Mouse (Mus musculus): ENCODE measurements at regions not wholly inside any gene's neighbourhood (a gene's known extent, or its start where the extent isn't known, plus 50 kb on each side); places are given as distances from the start of the nearest gene placed in this dataset.

- no peak for DNase-seq (ENCODE audit: low spot score in 2 of 2)
- intact Hi-C loops (cut with DNase I) = no loop called here
These were observed 204.6 kb upstream of the Klf3 start for GRCm38 (mm10) chr5:64598606-64599005.

DNA sequence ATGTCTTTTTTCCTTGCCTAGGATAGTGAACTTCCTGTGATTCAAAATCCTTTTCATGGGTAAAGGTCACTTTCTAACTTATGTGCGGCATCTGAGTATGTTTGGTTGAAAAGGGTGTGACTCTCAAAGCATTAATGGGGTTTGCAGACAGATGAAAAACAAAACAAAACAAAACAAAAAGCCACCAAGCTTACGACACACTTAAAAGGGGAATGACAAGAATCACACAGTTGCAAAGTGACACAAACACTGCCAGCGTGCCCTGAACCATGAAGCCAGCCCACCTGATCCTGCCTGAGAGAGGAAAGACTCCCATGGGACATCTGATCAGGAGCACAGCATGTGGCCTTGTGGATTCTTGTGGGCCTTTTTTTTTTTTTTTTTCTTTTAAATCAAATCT lies 204.2 kb upstream of the Klf3 start:
- intact Hi-C loops (cut with DNase I) = no loop called here
- DNase-seq (ENCODE audit: low spot score in 2 of 2) = no peak

- intact Hi-C loops (cut with DNase I) = loop anchor here (5.0 to 10.0 kb wide), 2 partner anchors 223 to 315 kb away; no protein-coding TSS in a partner anchor
- DNase-seq (ENCODE audit: low spot score in 2 of 2) = no peak
These were observed 203.3 kb upstream of the Klf3 start for GRCm38 (mm10) chr5:64599865-64600288.

- intact Hi-C loops (cut with DNase I) = loop anchor here (5.0 to 10.0 kb wide), 2 partner anchors 223 to 316 kb away; no protein-coding TSS in a partner anchor
- no peak for DNase-seq (ENCODE audit: low spot score in 2 of 2)
These were observed 202.8 kb upstream of the Klf3 start for GRCm38 (mm10) chr5:64600392-64600791.

DNA sequence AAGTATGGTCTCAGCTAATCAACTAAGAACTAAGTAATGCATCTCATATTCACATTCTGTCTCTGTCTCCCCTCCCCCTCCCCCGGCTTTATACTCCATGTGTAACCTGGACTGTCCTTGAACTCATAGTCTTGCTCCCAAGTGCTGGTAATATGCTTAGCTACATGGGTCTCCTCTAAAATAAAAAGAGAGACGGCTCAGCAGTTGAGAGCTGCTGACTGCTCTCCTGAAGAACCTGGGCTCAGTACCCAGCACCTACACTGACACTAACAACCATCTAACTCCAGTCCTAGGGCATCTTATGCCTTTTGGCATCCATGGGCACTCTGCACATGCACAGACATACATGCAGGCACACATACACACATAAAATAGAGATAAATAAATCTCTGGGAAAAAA lies 202.4 kb upstream of the Klf3 start:
- intact Hi-C loops (cut with DNase I) = loop anchor here (5.0 to 10.0 kb wide), 2 partner anchors 224 to 316 kb away; no protein-coding TSS in a partner anchor
- no peak for DNase-seq (ENCODE audit: low spot score in 2 of 2)

GRCm38 (mm10) chr5:64601285-64601684 lies 201.9 kb upstream of the Klf3 start:
- intact Hi-C loops (cut with DNase I) = loop anchor here (5.0 to 10.0 kb wide), 2 partner anchors 224 to 316 kb away; no protein-coding TSS in a partner anchor
- no peak for DNase-seq (ENCODE audit: low spot score in 2 of 2)

- DNase-seq (ENCODE audit: low spot score in 2 of 2) = no peak
- intact Hi-C loops (cut with DNase I) = loop anchor here (5.0 to 10.0 kb wide), 2 partner anchors 225 to 317 kb away; no protein-coding TSS in a partner anchor
These were observed 201.4 kb upstream of the Klf3 start for GRCm38 (mm10) chr5:64601832-64602231.

DNA sequence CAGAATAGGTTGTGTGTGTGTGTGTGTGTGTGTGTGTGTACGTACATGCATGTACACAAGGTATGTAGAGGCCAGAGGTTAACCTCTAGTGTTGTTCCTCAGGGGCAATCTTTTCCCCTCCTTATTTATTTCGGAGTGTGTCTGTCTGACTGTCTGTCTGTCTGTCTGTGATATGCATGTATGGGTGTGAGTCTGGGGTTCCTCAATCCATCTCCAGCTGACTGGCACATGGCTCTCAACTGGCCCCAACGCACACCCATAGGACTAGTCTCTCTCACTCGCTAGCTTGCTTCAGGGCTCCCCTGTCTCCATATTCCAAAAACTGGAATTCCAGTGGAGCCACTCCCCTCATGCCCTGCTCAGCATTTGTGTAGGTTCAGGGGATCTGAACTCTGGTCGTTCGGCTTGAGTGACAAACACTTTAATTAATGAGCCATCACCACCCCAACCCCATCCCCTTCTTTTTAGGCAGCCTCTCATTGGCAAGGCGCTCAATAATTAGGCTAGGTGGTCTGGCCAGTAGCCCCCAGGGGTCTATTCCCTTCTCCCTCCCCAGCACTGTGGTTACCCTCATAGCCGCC lies 200.7 kb upstream of the Klf3 start:
- intact Hi-C loops (cut with DNase I) = loop anchor here (5.0 to 10.0 kb wide), 2 partner anchors 225 to 318 kb away; no protein-coding TSS in a partner anchor
- no peak for DNase-seq (ENCODE audit: low spot score in 2 of 2)

- DNase-seq (ENCODE audit: low spot score in 2 of 2) = no peak
- intact Hi-C loops (cut with DNase I) = loop anchor here (5.0 to 10.0 kb wide), 2 partner anchors 226 to 318 kb away; no protein-coding TSS in a partner anchor
These were observed 200.0 kb upstream of the Klf3 start for GRCm38 (mm10) chr5:64602996-64603755.

GRCm38 (mm10) chr5:64605171-64605570 lies 198.0 kb upstream of the Klf3 start:
- intact Hi-C loops (cut with DNase I) = loop anchor here (10.0 kb wide), 1 partner anchor 320 kb away; no protein-coding TSS in a partner anchor
- DNase-seq (ENCODE audit: low spot score in 2 of 2) = no peak

DNA sequence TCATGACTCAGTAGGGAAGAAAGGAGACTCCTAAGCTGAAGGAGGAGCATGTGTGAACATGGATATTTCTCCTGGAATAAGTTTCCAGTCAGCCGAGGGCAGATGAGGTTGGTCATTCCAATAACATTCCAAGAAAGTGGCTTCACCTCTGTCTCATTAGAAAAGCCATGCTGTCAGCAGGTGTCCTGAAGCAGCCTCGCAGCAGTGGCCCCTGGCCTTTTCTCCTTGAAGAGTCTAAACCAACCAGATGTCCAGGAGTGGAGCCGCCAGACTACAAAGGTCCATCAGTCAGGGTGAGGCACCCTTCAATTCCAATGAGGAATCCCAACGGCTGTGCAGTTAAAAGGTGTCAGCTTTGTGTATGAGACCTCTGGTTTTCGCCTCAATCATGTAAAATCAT lies 197.2 kb upstream of the Klf3 start:
- DNase-seq (ENCODE audit: low spot score in 2 of 2) = no peak
- intact Hi-C loops (cut with DNase I) = loop anchor here (10.0 kb wide), 1 partner anchor 321 kb away; no protein-coding TSS in a partner anchor

DNA sequence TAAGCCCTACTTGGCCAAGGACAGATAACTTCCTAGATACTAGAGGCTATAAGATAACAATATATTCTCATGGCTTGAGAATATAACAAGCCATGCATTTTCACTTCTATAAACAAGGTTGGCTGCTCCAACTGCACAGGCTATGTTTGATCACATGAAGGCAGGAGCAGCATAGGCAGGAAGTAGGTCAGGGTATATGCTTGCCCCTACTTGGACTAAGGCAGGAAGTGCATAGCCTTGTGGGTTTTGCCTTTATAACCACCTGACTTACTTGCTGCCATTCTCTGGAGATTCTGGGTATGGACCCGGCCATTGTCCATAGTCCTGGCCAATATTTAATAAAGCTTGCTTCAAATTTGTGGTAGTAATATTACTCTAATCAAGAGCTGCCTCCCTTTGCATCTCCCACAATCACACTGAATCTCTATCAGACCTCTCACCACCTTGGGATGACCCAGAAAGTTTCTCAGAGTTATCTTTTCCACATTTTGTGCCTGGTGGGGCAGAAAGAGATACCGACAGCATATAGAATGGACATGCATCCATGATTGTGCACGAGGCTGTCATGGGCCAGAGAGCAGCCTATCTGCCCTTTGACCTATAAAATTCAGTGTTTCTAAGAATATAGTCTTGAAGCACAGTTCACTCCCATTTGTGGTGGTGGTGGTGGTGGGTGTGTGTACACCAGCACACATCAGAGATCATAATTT lies 193.7 kb upstream of the Klf3 start:
- intact Hi-C loops (cut with DNase I) = loop anchor here (10.0 kb wide), 1 partner anchor 325 kb away; no protein-coding TSS in a partner anchor
- DNase-seq (ENCODE audit: low spot score in 2 of 2) = no peak

DNA sequence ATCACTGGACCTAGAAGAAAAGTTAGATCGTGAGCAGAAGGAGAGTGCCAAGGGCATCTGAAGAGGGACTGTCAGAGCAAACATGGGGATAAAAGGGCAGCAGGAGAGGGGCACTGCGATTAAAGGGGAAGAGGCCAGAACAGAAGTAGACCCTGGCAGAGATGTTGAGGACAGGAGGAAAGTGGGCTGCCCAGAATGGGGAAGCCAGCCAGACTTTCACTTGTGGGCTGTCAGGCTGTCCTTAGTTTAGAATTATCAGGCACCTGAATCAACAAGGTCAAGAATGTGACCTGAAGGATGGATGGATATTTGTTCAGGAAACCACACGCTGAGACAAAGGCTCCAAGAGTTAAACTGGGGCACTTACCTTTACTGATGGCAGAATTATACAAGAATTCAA lies 193.0 kb upstream of the Klf3 start:
- DNase-seq (ENCODE audit: low spot score in 2 of 2) = no peak
- intact Hi-C loops (cut with DNase I) = no loop called here

GRCm38 (mm10) chr5:64610562-64611405 lies 192.4 kb upstream of the Klf3 start:
- intact Hi-C loops (cut with DNase I) = no loop called here
- DNase-seq (ENCODE audit: low spot score in 2 of 2) = no peak

DNA sequence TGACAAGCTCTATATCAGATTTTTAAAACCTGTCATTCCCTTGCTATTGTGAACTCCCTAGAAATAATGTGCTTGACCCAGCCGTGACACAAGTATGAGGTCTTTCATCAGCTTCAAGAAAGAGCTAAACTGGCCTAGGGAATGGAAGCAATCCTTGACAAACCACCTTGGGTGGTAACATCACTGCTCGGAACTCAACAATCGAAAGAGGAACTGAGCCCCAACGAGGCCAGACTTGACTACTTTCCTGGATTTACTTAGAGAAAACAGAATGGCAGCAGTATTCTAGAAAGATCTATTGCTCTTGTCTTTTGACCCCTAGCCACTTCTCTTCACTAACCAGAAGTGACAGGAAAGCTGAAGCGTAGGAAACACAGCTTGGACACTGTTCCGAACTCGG lies 191.2 kb upstream of the Klf3 start:
- intact Hi-C loops (cut with DNase I) = no loop called here
- no peak for DNase-seq (ENCODE audit: low spot score in 2 of 2)

- intact Hi-C loops (cut with DNase I) = no loop called here
- DNase-seq (ENCODE audit: low spot score in 2 of 2) = no peak
These were observed 189.5 kb upstream of the Klf3 start for GRCm38 (mm10) chr5:64613696-64614095.

- intact Hi-C loops (cut with DNase I) = no loop called here
- DNase-seq (ENCODE audit: low spot score in 2 of 2) = no peak
These were observed 185.1 kb upstream of the Klf3 start for GRCm38 (mm10) chr5:64618126-64618525.

DNA sequence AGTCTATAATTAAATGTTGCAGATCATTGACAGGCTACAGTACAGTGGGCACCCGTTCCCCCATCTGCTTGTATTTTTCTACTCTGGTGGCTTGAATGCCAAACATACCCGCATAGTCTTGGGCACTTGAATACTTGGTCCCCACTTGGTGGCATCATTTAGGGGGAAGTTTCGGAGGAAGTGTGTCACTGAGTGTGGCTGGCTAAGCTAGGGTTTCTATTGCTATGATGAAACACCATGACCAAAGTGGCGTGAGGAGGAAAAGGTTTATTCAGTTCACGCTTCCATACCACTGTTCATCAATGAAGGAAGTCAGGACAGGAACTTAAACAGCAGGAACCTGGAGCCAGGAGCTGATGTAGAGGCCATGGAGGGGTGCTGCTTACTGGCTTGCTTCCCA lies 183.4 kb upstream of the Klf3 start:
- intact Hi-C loops (cut with DNase I) = no loop called here
- DNase-seq (ENCODE audit: low spot score in 2 of 2) = no peak

GRCm38 (mm10) chr5:64620726-64621125 lies 182.5 kb upstream of the Klf3 start:
- DNase-seq (ENCODE audit: low spot score in 2 of 2) = no peak
- intact Hi-C loops (cut with DNase I) = no loop called here

All from left cerebral cortex, postnatal 36 days (tissue).